Mouse (Mus musculus) 3T3-L1 (cell line): ENCODE results near the gene Bzw2.
A peak's percentile ranks its signal among the peaks of the same experiment; 100 is the strongest.

ENCODE experiments used
- DNase-seq: peaks from one replicate; pipeline ENCODE4 v3.0.0-alpha.2; 2015; ENCODE audit warnings: low read depth, low spot score

The Bzw2 gene

DNA sequence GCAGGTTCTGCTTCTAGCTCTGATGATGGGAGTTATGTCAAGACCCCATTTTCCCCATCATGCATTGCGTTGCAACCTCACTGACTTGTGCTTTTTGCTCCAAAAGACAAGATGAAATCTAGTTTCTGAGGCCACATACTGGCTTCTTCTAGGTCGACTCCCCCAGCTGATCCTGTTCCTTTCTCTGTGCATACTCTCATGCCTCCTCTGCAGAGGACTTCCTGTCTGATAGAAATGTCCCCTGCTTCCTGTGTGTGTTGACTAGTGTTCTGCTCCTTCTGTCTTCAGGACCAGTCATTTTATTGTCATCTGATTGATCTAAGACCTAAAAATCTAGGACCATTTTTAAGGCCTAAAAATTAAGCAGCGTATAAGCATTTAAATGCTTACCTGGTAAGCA is 22.5 kb downstream of the Bzw2 start:
- DNase-seq: no peak

DNA sequence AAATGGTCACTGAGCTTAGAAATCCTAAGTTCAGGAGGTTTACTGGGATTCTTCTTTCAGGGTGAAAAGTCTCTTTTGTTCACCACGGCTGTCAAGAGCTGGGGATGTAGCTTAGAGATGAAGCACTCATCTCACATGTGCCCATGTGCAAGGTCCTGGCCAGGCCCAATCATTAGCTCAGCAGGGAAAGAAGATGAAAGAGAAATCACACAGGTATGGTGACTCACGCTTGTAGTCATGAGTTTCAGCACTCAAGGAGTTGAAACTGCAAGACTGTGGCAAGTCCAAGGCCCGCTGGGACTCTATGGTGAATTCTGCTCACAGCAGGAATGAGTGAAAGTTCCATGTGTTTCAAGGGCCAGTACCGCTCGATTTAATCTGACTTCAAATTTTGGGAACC is 23.8 kb downstream of the Bzw2 start:
- DNase-seq: no peak

DNA sequence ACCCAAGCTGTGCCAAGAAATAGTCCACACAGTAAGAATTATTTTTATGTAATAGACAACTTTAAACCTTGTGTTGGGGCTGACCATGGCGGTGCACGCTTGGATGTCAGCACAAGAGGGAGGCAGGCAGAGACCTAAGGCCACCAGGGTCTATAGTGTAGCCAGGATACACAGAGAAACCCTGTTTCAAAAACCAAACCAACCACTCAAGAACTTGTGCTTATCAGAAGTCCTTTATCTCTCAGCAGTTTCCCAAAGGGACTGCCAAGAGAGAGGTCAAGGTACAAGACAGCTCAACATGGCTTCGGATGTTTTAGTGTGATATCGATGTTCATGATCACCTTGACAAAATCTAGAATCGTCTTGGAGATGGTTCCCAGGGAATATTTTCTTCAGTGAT is 24.3 kb downstream of the Bzw2 start:
- DNase-seq: no peak

DNA sequence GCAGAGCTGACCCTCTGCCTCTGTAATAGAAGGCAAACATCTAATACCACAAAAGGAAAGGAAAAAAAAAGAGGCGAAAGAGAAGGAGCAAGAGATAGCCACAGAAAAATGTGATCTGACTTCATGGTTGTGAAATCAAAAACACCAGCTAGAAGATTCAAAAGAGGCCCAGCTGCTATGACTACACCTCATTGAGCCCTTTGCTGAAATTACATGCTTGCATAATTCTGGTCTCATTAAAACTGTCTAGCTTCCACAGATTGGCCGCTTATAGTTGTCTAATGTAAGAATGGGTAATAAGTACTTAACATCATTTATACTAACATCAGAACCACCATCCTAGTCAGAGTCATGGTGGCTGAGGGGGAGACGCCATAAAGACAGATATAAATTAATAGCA is 25.2 kb downstream of the Bzw2 start:
- no peak for DNase-seq

DNA sequence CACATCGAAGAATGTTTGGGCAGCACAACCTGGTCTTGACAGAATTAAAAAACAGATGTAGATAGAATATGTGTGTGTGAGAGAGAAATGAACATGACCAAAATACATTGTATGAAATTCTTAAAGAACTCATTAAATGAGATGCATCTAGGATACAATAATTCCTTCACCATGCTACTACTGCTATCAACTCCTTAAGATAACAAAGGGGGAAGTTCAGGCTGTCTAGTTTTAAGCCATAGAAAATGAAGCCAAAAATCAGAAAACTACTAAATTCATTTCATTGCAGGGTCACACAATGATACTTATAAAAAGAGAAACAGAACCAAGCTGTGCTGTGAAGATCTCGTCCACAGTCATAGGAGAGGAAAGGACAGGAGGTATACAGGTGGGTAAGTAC is 25.6 kb downstream of the Bzw2 start:
- DNase-seq: no peak

DNA sequence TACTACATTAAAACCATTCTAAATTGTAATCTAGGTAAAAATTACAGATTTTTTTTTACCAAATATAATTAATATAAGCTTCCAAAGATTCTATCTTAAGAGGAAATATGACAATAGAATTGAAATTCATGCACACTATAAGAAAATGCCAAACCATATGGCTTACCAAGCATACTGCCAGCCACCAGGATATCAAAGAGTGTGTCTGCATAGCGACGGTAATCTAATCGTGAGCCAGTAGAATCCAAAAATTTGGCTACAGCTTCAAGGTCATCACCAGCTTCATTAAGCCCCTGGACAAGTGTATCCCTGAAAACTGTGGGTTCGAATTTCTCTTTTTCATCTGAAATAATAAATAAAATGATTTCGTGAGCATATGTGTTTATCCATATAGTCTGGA is 28.1 kb downstream of the Bzw2 start:
- DNase-seq: no peak

DNA sequence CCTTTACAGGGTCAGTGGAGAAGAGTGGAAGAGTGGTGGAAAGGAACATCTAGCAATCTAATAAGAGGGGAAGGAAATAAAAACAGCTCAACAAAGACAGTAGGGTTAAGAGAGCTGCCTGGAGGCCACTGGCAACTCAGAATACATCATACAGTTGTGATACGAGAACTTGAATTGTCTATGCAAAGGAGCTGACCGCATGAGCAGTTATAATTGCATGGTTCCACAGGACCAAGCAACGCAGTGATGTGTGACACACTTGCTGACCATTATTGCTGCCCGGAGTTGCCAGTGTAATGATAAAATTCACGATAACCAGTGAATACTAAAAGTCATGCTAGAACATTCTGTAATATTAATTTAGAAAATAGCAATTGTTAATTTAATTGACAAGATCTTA is 31.8 kb downstream of the Bzw2 start:
- no peak for DNase-seq

DNA sequence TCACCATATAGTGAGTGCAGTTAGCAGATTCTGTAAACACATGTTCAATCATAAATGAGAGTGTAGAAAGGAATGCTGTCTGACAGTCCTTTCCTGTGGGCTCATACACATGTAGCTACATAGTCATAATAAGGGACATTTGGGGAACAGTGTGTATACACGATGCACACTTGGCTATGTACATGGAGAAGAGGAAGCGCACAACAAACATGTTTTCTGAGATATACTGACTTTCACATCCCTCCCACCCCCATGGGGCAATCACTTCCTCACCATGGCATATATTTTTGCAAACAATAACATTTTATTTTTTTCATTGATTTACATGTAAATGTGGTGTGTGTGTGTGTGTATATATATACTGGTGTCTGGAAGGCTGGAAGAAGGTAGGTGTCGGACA is 38.6 kb downstream of the Bzw2 start:
- no peak for DNase-seq

DNA sequence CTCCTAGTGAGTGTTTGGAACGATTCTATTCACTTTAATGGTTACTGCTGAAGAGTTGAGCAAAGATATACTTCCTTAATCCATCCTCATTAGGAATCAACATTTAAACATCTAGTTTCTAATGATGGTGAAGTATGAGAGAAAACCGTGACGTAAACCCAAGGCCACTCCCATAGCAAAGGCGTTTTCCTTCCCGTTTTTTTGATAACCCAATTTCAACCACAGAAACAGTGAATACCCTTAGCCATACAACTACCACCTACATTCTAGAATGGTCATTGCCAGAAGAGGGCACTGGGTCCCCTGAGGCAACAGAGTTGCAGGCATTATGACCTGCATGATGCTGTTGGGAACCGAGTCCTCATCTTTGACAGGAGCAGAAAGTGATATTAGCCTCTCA is 40.7 kb downstream of the Bzw2 start:
- DNase-seq: no peak

DNA sequence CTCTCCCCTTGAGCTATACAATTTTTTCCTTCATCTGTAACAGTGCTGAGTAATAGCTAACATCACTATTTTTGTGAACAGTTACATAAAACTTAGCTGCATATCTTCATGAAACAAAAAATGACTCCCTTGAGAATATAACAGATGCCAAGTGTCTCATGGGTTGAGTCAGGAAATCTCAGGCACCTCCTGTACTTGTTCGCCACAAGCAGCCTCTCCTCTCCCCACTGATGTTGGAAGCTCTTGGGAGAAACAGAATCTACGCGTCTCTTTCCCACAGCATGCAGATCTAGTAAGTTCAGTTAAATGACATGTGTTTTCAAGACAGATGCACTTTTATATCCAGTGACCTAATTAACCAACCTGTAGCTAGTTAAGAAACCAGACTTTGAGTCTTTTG is 45.8 kb downstream of the Bzw2 start:
- peak; percentile 50 for DNase-seq

DNA sequence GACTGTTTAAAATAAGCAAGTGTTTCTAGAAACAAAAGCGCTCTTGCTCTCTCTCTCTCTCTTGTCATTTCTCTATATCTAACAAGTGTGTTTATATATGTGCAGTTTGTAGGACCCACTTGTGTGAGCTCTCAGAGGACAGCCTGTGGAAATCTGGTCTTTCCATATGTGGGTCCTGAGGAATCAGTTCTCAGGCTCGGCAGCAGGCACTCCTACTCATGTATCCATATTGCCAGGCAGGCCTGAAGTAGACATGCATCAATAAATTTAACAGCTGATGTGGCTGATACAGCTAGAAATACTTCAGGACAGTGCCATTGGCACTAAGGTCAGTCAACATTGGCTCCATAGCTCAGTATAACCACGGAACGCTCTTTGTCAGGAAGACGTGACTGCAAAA is 46.8 kb downstream of the Bzw2 start:
- no peak for DNase-seq

DNA sequence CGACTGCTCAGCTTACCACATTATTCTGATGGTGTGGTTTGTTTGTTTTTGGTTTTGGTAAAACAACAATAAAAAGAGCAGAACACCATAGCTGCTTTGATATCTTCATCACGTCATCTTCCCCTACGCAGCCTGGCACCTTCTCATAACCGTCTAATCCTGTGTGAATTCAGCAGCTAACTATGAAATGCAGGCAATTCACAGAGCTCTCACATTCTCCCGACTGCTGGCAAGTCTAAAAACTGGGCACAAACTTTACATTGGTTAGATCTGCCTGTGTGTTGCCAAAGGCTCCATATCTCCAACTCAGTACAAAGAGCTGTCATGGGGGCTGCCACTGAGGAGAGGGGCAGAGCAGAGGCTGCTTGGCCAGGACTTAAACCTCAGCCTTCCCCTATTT is 47.4 kb downstream of the Bzw2 start:
- no peak for DNase-seq

DNA sequence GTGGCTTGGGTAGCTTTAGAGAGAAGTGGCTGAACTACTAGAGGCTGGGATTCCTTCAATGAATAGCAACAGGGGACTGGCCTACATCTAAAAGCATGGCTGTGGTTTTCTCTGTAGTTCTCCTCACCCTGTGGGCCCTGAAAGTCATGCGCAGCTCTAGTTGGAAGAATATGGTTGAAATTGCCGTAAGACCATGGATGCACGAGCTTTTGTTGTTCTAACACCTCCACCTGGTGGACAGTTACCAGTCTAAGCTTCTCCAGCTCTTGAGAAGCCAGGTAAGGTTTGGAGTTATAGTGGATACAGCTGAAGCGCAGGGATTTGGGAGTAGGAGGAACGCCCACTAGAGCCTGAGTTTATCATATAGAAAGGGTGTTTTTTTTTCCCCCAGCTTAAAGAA is 49.4 kb downstream of the Bzw2 start:
- DNase-seq: no peak

DNA sequence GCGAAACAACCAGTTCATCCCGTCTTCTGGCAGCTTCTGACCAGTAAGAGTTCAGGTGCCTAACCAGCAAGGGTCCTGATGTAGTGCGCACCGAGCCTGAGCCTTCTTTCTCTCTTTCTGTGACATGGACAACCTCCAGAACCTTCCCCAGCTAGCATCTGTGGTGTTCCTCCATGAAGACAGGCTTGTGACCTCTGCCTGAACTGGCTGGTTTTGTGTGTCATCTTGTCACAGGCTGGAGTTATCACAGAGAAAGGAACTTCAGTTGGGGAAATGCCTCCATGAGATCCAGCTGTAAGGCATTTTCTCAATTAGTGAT is 54.3 kb downstream of the Bzw2 start:
- no peak for DNase-seq

DNA sequence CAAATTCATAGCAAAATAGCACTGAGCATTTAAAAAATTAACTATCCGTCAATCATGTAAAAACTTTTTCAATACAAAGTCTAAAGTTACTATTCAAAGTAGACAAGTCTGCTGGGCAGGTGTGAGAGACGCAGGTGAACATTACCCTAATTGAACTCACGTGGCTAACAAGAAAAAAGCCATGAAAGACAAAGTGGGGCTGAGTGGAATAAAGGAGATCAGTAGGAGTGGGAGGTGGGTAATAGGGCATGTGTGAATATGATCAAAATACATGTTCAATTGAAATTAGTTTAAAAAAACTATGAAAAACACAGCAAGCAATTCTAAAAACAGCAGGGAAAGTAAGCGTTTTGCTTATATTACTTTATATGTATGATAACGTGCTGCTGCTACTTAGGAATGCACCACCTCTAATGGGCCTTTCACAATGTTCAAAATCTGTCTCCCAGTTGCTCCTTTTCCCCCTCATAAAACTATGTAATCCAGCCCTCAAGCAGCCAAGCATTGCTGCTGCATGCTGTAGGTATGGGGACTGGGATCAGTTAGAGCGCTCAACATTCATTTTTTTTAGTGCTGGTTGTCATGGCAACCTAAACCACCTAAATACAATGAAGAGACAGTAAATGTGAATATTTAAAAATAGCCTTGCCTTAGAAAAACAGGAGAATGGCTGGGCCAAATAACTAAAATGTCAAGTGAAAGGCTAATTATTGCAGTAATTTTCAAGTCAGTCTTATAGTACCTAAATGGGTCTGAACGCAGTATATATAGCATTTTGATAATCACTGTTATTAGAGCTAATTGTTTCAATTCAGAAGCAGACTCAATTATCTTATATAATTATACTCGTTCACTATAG is 54.9 kb downstream of the Bzw2 start:
- DNase-seq: no peak

DNA sequence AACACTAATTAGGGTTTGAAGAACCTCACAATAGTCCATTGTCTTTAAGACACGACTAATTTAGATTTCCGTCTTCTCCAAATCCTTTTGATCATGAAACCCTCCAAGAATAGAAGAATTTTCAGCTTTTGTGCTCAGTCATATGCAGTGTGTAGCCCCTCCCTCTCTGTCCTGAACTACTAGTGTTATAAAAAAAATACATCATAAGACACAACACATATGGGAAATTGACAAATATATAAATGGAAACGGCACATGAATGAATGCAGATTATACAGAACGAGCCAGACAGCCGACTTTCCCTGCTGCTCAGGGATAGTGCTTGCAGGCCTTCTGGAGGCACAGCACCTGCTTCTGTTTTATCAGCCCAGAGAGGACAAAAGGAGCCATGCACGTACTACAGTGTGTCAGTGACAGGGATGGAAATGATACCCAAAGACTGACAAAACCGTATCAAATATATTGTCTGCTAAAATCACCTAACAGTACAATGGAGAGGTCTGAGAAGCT is 62.5 kb downstream of the Bzw2 start:
- no peak for DNase-seq

DNA sequence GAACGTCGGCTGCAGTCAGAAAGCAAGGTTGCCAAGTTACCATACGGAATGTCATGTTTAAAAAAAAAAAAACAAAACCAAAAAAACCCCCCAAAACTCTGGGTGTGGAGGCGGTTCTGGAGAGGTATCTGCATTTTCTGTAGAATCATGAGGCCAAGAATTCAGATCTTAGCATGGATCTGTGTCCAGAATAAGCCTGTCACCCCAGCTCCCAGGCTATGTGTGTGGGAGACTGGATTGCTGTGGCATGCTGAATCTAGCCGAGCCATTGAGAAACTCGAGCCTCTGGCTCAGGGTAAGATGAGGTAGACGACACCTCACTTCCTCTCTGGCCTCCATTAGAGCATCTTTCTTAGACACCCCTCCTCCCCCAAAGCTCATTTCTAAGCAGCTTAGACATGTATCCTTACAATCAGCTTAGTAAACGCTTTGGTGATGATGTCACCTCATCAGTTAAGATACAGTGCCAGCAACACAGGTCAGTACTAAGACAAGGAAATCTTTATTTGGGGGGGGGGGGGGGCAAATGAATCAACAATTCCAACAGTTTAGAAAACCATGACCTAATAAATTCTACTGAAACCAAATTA is 64.7 kb downstream of the Bzw2 start:
- peak; percentile 7 for DNase-seq

DNA sequence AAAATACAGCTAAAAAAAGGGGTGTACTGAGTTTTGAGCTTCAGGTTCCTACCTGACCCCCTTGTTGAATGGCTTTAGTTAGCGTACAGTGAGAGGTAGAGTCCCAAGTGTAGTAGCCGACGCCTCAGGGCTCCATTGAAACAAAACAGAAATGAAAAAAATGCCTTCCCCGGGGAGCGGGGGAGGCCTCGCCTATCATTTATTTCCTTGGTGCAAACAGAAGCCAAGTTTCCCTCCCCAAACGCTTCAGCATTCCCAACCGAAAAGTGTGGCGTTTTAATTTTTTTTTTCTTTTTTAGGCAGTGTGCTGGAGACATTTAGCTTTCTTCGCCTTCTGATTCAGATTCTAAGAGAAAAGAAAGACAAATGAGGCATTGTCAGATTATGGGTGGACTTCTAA is 65.9 kb downstream of the Bzw2 start:
- no peak for DNase-seq

DNA sequence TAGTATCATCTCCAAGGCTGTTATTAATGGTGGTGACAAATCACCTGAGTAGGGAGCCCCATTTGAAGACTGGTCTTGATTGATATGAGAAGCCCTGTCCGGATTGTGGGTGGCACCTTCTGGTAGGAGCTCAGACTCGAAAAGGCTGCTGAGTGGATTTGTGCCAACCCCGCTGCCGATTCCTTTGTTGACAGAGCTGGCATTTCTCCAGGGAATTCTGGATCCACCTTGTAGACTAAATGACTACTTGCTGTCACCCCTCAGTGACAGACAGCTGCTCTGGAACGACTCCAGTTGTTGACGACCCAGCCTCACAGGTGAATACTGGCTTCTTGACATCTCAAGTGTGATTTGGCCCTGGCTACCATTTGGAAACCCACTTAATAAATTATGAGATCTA is 68.7 kb downstream of the Bzw2 start:
- DNase-seq: no peak

DNA sequence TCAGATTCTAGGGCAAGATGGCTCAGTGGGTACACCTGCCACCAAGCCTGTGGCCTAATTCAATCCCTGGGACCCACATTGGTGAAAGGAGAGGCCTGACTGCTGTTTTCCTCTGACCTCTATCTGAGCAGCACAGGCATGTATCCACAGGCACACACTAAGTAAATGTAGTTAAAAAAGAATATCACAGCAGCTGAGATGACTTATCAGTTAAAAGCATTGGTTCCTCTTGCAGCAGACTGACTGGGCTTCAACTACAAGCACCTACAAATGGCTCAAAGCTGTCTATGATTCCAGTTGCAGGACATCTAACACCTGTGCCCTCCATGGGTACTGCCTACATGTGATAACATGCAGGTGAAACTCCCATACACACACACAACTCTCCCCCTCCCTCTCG is 69.1 kb downstream of the Bzw2 start:
- no peak for DNase-seq

DNA sequence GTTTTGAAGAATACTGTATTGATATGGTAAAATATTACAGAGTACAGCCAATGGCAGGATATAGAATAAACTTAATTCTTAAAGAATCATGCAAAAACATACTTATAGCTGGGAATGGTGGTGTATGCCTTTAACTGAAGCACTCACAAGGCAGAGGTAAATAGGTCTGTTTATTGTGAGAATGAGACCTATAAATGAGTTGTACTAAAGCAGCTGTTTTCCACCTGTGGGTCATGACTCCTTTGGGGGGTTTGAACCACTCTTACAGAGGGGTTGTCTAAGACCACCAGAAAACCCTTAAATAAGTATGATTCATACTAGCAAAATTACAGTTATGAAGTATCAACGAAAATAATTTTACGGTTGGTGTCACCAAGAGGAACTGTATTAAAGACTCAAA is 72.5 kb downstream of the Bzw2 start:
- DNase-seq: no peak

DNA sequence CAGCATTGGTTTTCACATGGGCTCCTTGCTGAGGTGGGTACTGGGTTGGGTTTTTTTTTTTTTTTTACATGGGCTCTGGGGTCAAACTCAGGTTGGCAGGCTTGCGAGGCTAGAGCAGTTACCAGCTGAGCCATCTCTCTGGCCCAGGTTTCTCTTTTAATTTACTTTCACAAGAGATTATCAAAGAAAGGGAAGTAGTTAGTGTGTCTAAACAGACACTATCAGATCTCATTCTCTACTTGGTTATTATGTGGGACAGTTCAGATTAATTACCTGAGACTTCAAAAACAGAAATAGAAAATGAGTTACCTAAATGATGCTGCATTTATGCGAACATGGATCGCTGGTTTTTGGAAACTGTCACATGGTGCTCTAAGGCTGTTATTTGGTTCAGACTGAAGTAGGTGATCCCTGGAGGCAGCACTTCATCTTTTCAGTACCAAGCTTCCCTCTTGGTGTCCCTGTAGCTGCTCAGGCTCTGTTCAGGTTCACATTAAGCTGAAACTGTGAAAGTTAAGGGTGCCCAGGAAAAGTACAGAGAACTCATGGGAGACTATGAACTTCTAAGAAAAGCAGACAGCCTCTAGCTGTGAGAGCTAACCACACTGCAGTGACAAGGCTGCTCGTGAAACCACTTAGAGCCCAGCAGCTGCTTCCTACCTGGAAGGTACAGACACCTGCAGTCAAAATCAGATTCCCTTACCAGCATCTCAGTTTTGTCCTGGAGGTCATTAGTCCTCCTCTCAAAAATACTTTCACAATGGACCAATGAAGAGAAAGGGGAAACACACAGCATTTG is 79.6 kb downstream of the Bzw2 start:
- no peak for DNase-seq

DNA sequence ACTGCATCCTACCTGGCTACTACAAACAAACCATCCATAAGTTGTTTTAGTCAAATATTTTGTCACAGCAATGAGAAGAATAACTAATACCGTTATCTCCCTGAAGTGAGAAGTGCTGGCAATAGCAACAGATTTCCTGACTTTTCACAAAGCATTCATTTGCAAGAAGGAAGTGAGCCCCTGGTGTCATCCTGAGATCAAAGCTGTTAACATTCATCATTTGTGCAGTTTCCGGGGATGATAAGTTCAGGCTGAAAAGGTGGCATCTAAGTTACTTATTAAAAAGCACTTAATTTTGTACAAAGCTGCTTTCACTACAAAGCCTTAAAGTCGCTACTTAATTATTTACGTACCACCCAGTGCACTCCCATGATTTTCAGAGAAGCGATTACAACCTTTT is 85.0 kb downstream of the Bzw2 start:
- DNase-seq: no peak
